Mouse (Mus musculus) embryonic facial prominence, embryonic 12.5 days (tissue): Measurements from ENCODE around the gene Syn3. TPM values are rescaled to one million over a fixed set of nuclear protein-coding genes. Genes with fewer than 3 reads are reported as not detected.

Experiments used
- ATAC-seq: fragments of 200-750 bp; cut with Nextera tagmentation; 2 replicates; pipeline ENCODE4 v1.8.0; 2017; ENCODE audit not compliant: insufficient number of reproducible peaks, insufficient read depth, low FRiP score, low TSS enrichment
- H3K27ac ChIP-seq: fragments of 300-500 bp; sonication (generic); 2 replicates; pipeline ENCODE4 v1.5.1; 2016; ENCODE audit warnings: mild to moderate bottlenecking
- H3K27me3 ChIP-seq: fragments of 300-500 bp; sonication (generic); 2 replicates; pipeline ENCODE4 v1.6.1; 2016; ENCODE audit warnings: mild to moderate bottlenecking, moderate library complexity
- H3K36me3 ChIP-seq: fragments of 300-500 bp; sonication (generic); 2 replicates; pipeline ENCODE4 v1.6.1; 2016; ENCODE audit warnings: mild to moderate bottlenecking
- H3K4me1 ChIP-seq: fragments of 300-500 bp; sonication (generic); 2 replicates; pipeline ENCODE4 v1.6.1; 2016
- H3K4me2 ChIP-seq: fragments of 300-500 bp; sonication (generic); replicated peaks from 2 replicates; pipeline ENCODE4 v1.6.1; 2016; ENCODE audit warnings: mild to moderate bottlenecking, moderate library complexity
- H3K4me3 ChIP-seq: fragments of 300-500 bp; sonication (generic); 2 replicates; pipeline ENCODE4 v1.5.1; 2016; ENCODE audit warnings: mild to moderate bottlenecking
- H3K9ac ChIP-seq: fragments of 300-500 bp; sonication (generic); 2 replicates; pipeline ENCODE4 v1.6.1; 2016; ENCODE audit warnings: mild to moderate bottlenecking, moderate library complexity
- H3K9me3 ChIP-seq: fragments of 300-500 bp; sonication (generic); 2 replicates; pipeline ENCODE4 v1.6.1; 2016; ENCODE audit warnings: mild to moderate bottlenecking, moderate library complexity
- WGBS: fragments of 180-500 bp; shearing (Covaris S2); methylation state at CpG from one replicate; pipeline ENCODE4 v1.1.7; 2016; 5-methylcytosine and 5-hydroxymethylcytosine counted together
- polyA plus RNA-seq: library from polyadenylated mRNA; unstranded; fragments of >200 nt; fragmentation: Nextera tagmentation; extraction: Ambion mirVana; gene quantifications from 2 replicates; pipeline ENCODE4 v1.2.1, GENCODE M21; 2016

Gene Syn3
- polyA plus RNA-seq, 1 experiment from 2014 or later: 4.0 TPM

- WGBS: 82% methylated on average over 9 of the region's 9 CpGs
- no peak overlapping the region for H3K4me2 ChIP-seq
- ATAC-seq: no peak
Measured at GRCm38 (mm10) chr10:86079921-86080320, 418.8 kb downstream of the Syn3 start.

GRCm38 (mm10) chr10:86078761-86079160, 419.9 kb downstream of the Syn3 start:
- no peak overlapping the region for H3K4me3 ChIP-seq
- 94% methylated on average over 2 of the region's 2 CpGs for WGBS
- ATAC-seq: no peak
- no peak overlapping the region for H3K9ac ChIP-seq
- H3K27ac ChIP-seq: no peak overlapping the region
- no peaks in the 10 kb centered on the region for H3K36me3 ChIP-seq
- H3K9me3 ChIP-seq: no peaks in the 10 kb centered on the region
- H3K27me3 ChIP-seq: no peaks in the 10 kb centered on the region
- H3K4me2 ChIP-seq: no peak overlapping the region
- no peaks in the 10 kb centered on the region for H3K4me1 ChIP-seq

More at GRCm38 (mm10) chr10:86079921-86080320, 418.8 kb downstream of the Syn3 start:
- Histone ChIP-seq H3K27ac (no peak overlapping the region), H3K4me1 (no peaks in the 10 kb centered on the region), H3K9me3 (no peaks in the 10 kb centered on the region), H3K27me3 (no peaks in the 10 kb centered on the region), H3K36me3 (no peaks in the 10 kb centered on the region), H3K9ac (no peak overlapping the region), H3K4me3 (no peak overlapping the region)

GRCm38 (mm10) chr10:86077272-86077671, 421.4 kb downstream of the Syn3 start:
- H3K9me3 ChIP-seq: no peaks in the 10 kb centered on the region
- no peaks in the 10 kb centered on the region for H3K27me3 ChIP-seq
- no peaks in the 10 kb centered on the region for H3K4me1 ChIP-seq
- no peaks in the 10 kb centered on the region for H3K36me3 ChIP-seq
- no peak overlapping the region for H3K27ac ChIP-seq
- WGBS: 76% methylated on average over 2 of the region's 2 CpGs
- H3K9ac ChIP-seq: no peak overlapping the region
- no peak overlapping the region for H3K4me2 ChIP-seq
- no peak for ATAC-seq
- no peak overlapping the region for H3K4me3 ChIP-seq

GRCm38 (mm10) chr10:86074971-86075711, 423.6 kb downstream of the Syn3 start:
- WGBS: 83% methylated on average over 9 of the region's 9 CpGs
- ATAC-seq: no peak
- H3K9ac ChIP-seq: no peak overlapping the region

GRCm38 (mm10) chr10:86074134-86074533, 424.6 kb downstream of the Syn3 start:
- H3K27me3 ChIP-seq: no peaks in the 10 kb centered on the region
- H3K27ac ChIP-seq: no peak overlapping the region
- no peak overlapping the region for H3K4me3 ChIP-seq
- H3K4me1 ChIP-seq: peaks cover 4% of the 10 kb centered on the region
- no peak overlapping the region for H3K9ac ChIP-seq
- 78% methylated on average over 4 of the region's 4 CpGs for WGBS
- ATAC-seq: no peak
- H3K4me2 ChIP-seq: no peak overlapping the region
- no peaks in the 10 kb centered on the region for H3K36me3 ChIP-seq
- no peaks in the 10 kb centered on the region for H3K9me3 ChIP-seq

More at GRCm38 (mm10) chr10:86074971-86075711, 423.6 kb downstream of the Syn3 start:
- Histone ChIP-seq H3K27me3 (no peaks in the 10 kb centered on the region), H3K36me3 (no peaks in the 10 kb centered on the region), H3K27ac (no peak overlapping the region), H3K4me1 (no peaks in the 10 kb centered on the region), H3K9me3 (no peaks in the 10 kb centered on the region), H3K4me2 (no peak overlapping the region), H3K4me3 (no peak overlapping the region)

GRCm38 (mm10) chr10:86070751-86071150, 427.9 kb downstream of the Syn3 start:
- H3K27ac ChIP-seq: no peak overlapping the region
- H3K27me3 ChIP-seq: no peaks in the 10 kb centered on the region
- H3K9ac ChIP-seq: no peak overlapping the region
- WGBS: 85% methylated on average over 3 of the region's 3 CpGs
- no peaks in the 10 kb centered on the region for H3K9me3 ChIP-seq
- H3K4me3 ChIP-seq: no peak overlapping the region
- H3K4me2 ChIP-seq: no peak overlapping the region
- H3K36me3 ChIP-seq: no peaks in the 10 kb centered on the region
- ATAC-seq: no peak
- peaks cover 16% of the 10 kb centered on the region for H3K4me1 ChIP-seq

- 0 out of 2 replicates have a peak, but pooled peaks have one; percentile 61 for ATAC-seq
- WGBS: 18% methylated on average over 3 of the region's 3 CpGs
Measured at GRCm38 (mm10) chr10:86069341-86069740, 429.4 kb downstream of the Syn3 start.

GRCm38 (mm10) chr10:86067911-86068310, 430.8 kb downstream of the Syn3 start:
- Histone ChIP-seq H3K9ac (no peak overlapping the region), H3K36me3 (no peaks in the 10 kb centered on the region), H3K27me3 (no peaks in the 10 kb centered on the region), H3K9me3 (no peaks in the 10 kb centered on the region), H3K4me3 (no peak overlapping the region), H3K4me2 (no peak overlapping the region), H3K4me1 (peaks cover 19% of the 10 kb centered on the region), H3K27ac (no peak overlapping the region)
- ATAC-seq: no peak
- WGBS: 39% methylated on average over 10 of the region's 10 CpGs

More at GRCm38 (mm10) chr10:86069341-86069740, 429.4 kb downstream of the Syn3 start:
- H3K9me3 ChIP-seq: no peaks in the 10 kb centered on the region
- H3K4me2 ChIP-seq: no peak overlapping the region
- H3K27ac ChIP-seq: no peak overlapping the region
- H3K4me1 ChIP-seq: peaks cover 19% of the 10 kb centered on the region
- no peak overlapping the region for H3K9ac ChIP-seq
- no peaks in the 10 kb centered on the region for H3K27me3 ChIP-seq
- no peak overlapping the region for H3K4me3 ChIP-seq
- no peaks in the 10 kb centered on the region for H3K36me3 ChIP-seq

GRCm38 (mm10) chr10:86066651-86067050, 432.0 kb downstream of the Syn3 start:
- WGBS: 75% methylated on average over 5 of the region's 5 CpGs
- no peak for ATAC-seq
- peaks cover 3% of the 10 kb centered on the region for H3K9me3 ChIP-seq
- H3K9ac ChIP-seq: no peak overlapping the region
- no peak overlapping the region for H3K4me2 ChIP-seq
- H3K4me1 ChIP-seq: peaks cover 19% of the 10 kb centered on the region
- no peaks in the 10 kb centered on the region for H3K36me3 ChIP-seq
- no peak overlapping the region for H3K27ac ChIP-seq
- no peaks in the 10 kb centered on the region for H3K27me3 ChIP-seq
- no peak overlapping the region for H3K4me3 ChIP-seq

GRCm38 (mm10) chr10:86065661-86066060, 433.0 kb downstream of the Syn3 start:
- Histone ChIP-seq H3K36me3 (no peaks in the 10 kb centered on the region), H3K4me3 (no peak overlapping the region), H3K4me2 (no peak overlapping the region), H3K27ac (no peak overlapping the region), H3K9me3 (peaks cover 3% of the 10 kb centered on the region), H3K9ac (no peak overlapping the region), H3K27me3 (no peaks in the 10 kb centered on the region), H3K4me1 (peaks cover 19% of the 10 kb centered on the region)
- ATAC-seq: no peak
- WGBS: 89% methylated on average over 1 of the region's 1 CpGs

GRCm38 (mm10) chr10:86064937-86065336, 433.8 kb downstream of the Syn3 start:
- Histone ChIP-seq H3K27me3 (no peaks in the 10 kb centered on the region), H3K4me1 (peaks cover 19% of the 10 kb centered on the region), H3K9ac (no peak overlapping the region), H3K36me3 (no peaks in the 10 kb centered on the region), H3K9me3 (peaks cover 3% of the 10 kb centered on the region), H3K4me3 (no peak overlapping the region), H3K27ac (no peak overlapping the region), H3K4me2 (no peak overlapping the region)
- WGBS: under 1% methylated on average over 4 of the region's 4 CpGs
- ATAC-seq: peak; percentile 68; the same call in 1 of the 2 replicates

GRCm38 (mm10) chr10:86063018-86063384, 435.7 kb downstream of the Syn3 start:
- Histone ChIP-seq H3K4me2 (no peak overlapping the region), H3K36me3 (no peaks in the 10 kb centered on the region), H3K27ac (no peak overlapping the region), H3K4me1 (peaks cover 13% of the 10 kb centered on the region; the same call in 1 of the 2 replicates), H3K9me3 (peaks cover 3% of the 10 kb centered on the region), H3K27me3 (no peaks in the 10 kb centered on the region), H3K4me3 (no peak overlapping the region), H3K9ac (no peak overlapping the region)
- 94% methylated on average over 8 of the region's 8 CpGs for WGBS
- no peak for ATAC-seq
